Mouse (Mus musculus) liver, embryonic 14.5 days (tissue): ENCODE measurements at regions not wholly inside any gene's neighbourhood (a gene's known extent, or its start where the extent isn't known, plus 50 kb on each side); places are given as distances from the start of the nearest gene placed in this dataset.

ENCODE experiments used
- ATAC-seq: fragments of 200-750 bp; cut with Nextera tagmentation; 2 replicates; pipeline ENCODE4 v1.8.0; 2017; ENCODE audit warnings: moderate number of reproducible peaks, mild to moderate bottlenecking, moderate library complexity; ENCODE audit not compliant: insufficient read depth
- DNase-seq, 3 experiments: peaks; one replicate each; pipeline ENCODE4 v3.0.0-alpha.2; 2012 to 2013; ENCODE audit warnings: low read depth in 3 of 3, low spot score in 3 of 3
- H3K27ac ChIP-seq: fragments of 300-500 bp; sonication (generic); 2 replicates; pipeline ENCODE4 v1.5.1; 2014; ENCODE audit warnings: moderate library complexity, mild to moderate bottlenecking, control low read depth, inconsistent platforms
- H3K27me3 ChIP-seq: fragments of 300-500 bp; sonication (generic); 2 replicates; pipeline ENCODE4 v1.6.1; 2014; ENCODE audit warnings: mild to moderate bottlenecking, low read length, moderate library complexity; ENCODE audit not compliant: control insufficient read depth, insufficient read depth
- H3K36me3 ChIP-seq: fragments of 300-500 bp; sonication (generic); replicated peaks from 2 replicates; pipeline ENCODE4 v1.6.1; 2014; ENCODE audit warnings: low read depth; ENCODE audit not compliant: control insufficient read depth, insufficient read depth
- H3K4me1 ChIP-seq, 2 experiments: fragments of 200-500 bp in 1 of 2; fragments of 300-500 bp in 1 of 2; sonication (generic) in 1 of 2; replicated peaks; 2 replicates each; pipeline ENCODE4 v1.6.1; 2012 to 2014; ENCODE audit warnings: antibody characterized with exemption in 1 of 2, inconsistent platforms in 1 of 2, low read length in 1 of 2; ENCODE audit not compliant: control insufficient read depth in 2 of 2, insufficient read depth in 2 of 2
- H3K4me2 ChIP-seq: fragments of 300-500 bp; sonication (generic); 2 replicates; pipeline ENCODE4 v1.6.1; 2014; ENCODE audit warnings: low read depth, mild to moderate bottlenecking, control low read depth, moderate library complexity
- H3K4me3 ChIP-seq, 2 experiments: fragments of 200-500 bp in 1 of 2; fragments of 300-500 bp in 1 of 2; sonication (generic) in 1 of 2; 2 replicates each; pipeline ENCODE4 v1.5.1; 2012 to 2014; ENCODE audit warnings: low read depth in 2 of 2, low read length in 2 of 2, mild to moderate bottlenecking in 2 of 2, control low read depth in 1 of 2, inconsistent platforms in 1 of 2, moderate library complexity in 1 of 2; ENCODE audit not compliant: insufficient read depth in 1 of 2
- H3K9ac ChIP-seq: fragments of 300-500 bp; sonication (generic); replicated peaks from 2 replicates; pipeline ENCODE4 v1.6.1; 2014; ENCODE audit warnings: mild to moderate bottlenecking, control low read depth, moderate library complexity
- H3K9me3 ChIP-seq: fragments of 300-500 bp; sonication (generic); 2 replicates; pipeline ENCODE4 v1.6.1; 2016; ENCODE audit warnings: low read length, mixed read lengths; ENCODE audit not compliant: control insufficient read depth
- CTCF ChIP-seq: IDR thresholded peaks from 2 replicates; pipeline ENCODE4 v1.5.1; 2016; ENCODE audit warnings: antibody characterized with exemption, low read depth, control low read depth
- EP300 ChIP-seq: IDR thresholded peaks from 2 replicates; pipeline ENCODE4 v1.6.1; 2016; ENCODE audit warnings: antibody characterized with exemption, low read depth
- WGBS: fragments of 180-500 bp; shearing (Covaris S2); extraction: QIAGEN DNeasy Blood & Tissue Kit; methylation state at CpG from one replicate; pipeline ENCODE4 v1.1.7; 2014; ENCODE audit not compliant: insufficient replicate concordance; 5-methylcytosine and 5-hydroxymethylcytosine counted together

DNA sequence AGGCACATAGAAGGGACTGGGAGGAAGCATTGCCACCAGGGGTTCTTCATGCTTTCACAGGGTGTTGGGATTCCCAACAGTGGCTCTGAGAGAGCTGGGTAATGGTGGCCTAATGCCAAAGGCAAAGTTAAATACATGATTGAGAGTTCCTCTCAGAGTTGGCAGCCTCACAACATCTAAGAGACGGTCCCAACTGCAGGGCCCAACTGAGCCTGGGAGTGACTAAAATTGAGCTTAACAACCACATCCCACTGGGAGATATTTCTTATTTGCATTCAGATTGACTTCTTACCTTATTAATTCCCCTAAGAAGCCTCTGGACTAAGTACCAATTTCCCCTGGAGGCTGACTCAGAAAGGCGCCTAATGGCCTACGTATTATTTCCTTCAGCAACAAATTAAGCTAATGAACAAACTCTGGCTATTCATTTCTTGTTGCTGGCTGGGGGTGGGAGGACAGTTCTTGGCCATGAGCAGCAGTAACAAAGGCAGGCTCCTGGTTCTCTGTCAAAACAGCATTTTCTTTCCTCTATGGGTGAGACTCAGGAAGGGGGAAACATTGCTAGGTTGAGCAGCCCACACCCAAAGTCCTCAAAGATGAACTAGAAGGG, 77.0 kb upstream of the Adra1d start:
- no peak overlapping the region for H3K27ac ChIP-seq
- 69% methylated on average over 3 of the region's 3 CpGs for WGBS
- H3K9ac ChIP-seq, result no peak overlapping the region
- no peak for ATAC-seq
- H3K4me3 ChIP-seq, result no peak overlapping the region
- no peak for DNase-seq
- TF ChIP-seq EP300 (no peak), CTCF (no peak)
- no peak overlapping the region for H3K4me2 ChIP-seq
- no peaks in the 10 kb centered on the region for H3K36me3 ChIP-seq
- H3K4me1 ChIP-seq, result no peaks in the 10 kb centered on the region
- no peaks in the 10 kb centered on the region for H3K27me3 ChIP-seq
- no peaks in the 10 kb centered on the region for H3K9me3 ChIP-seq

GRCm38 (mm10) chr2:131635791-131636190, 73.7 kb upstream of the Adra1d start:
- no peak overlapping the region for H3K9ac ChIP-seq
- no peak for DNase-seq
- no peaks in the 10 kb centered on the region for H3K36me3 ChIP-seq
- H3K4me3 ChIP-seq, result no peak overlapping the region
- no peaks in the 10 kb centered on the region for H3K27me3 ChIP-seq
- no peaks in the 10 kb centered on the region for H3K9me3 ChIP-seq
- WGBS, result 53% methylated on average over 2 of the region's 2 CpGs
- H3K4me1 ChIP-seq, result no peaks in the 10 kb centered on the region
- no peak overlapping the region for H3K4me2 ChIP-seq
- no peak for ATAC-seq
- TF ChIP-seq EP300, result no peak
- H3K27ac ChIP-seq, result no peak overlapping the region

GRCm38 (mm10) chr2:131617916-131618315, 55.8 kb upstream of the Adra1d start:
- Histone ChIP-seq H3K27ac (no peak overlapping the region), H3K4me2 (no peak overlapping the region), H3K9ac (no peak overlapping the region), H3K4me1 (no peaks in the 10 kb centered on the region), H3K9me3 (no peaks in the 10 kb centered on the region), H3K36me3 (no peaks in the 10 kb centered on the region), H3K4me3 (no peak overlapping the region), H3K27me3 (no peaks in the 10 kb centered on the region)
- TF ChIP-seq CTCF (no peak), EP300 (no peak)
- DNase-seq (no peak), ATAC-seq (no peak)
- WGBS, result 57% methylated on average over 4 of the region's 4 CpGs

- Histone ChIP-seq H3K27ac (no peak overlapping the region), H3K4me1 (no peaks in the 10 kb centered on the region), H3K9me3 (no peaks in the 10 kb centered on the region), H3K4me3 (no peak overlapping the region), H3K4me2 (no peak overlapping the region), H3K36me3 (no peaks in the 10 kb centered on the region), H3K9ac (no peak overlapping the region), H3K27me3 (no peaks in the 10 kb centered on the region)
- no peak for DNase-seq
- no peak for ATAC-seq
- TF ChIP-seq EP300 (no peak), CTCF (no peak)
- 22% methylated on average over 5 of the region's 5 CpGs for WGBS
Measured at GRCm38 (mm10) chr2:131612486-131612885, 50.4 kb upstream of the Adra1d start.
